Mouse (Mus musculus) MN1 (cell line): ENCODE results near the gene Kank3.

Source experiments
- DNase-seq: peaks from one replicate; pipeline ENCODE4 v3.0.0-alpha.2; 2016; ENCODE audit warnings: low spot score

Kank3 gene

DNA sequence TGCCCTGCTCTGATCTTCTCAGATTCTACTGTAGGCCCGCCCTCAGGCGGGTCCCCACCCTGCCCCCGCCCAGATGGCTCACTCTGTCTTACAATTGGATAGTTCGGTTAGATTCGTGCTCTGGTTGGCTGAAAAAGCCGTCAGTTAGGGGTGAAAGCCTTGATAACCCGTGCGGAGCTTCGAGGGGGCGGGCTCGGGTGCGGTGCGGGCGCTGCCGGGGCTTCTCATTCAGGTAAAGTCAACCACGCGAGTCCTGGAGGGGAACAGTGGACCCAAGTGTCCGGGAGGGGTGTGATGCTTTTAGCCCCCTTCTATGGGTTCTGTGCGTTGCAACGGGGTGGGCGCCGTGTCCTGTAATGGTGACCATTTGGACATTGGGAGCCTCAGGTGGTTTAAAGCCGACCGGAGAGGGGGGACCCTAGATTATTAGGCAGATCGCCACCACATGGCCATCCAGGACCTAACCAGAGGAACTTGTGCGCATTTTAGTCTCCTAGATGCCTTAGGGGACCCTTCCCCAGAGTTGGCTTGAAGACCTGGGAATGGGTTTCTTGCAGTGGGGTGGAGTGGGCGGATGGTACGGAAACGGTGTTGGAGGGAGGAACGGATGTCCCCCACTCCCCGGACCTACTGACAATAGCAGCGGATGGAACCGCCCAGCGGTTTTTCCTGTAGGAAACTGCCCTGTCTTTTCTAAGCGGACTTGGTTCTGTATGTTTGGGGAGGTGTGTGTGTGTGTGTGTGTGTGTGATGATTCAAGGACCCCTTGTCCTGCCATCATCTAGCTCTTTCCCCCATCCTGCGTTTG lies at the start of gene Kank3:
Gene Kank3, plus strand, starts transcription at position 186 of the 808 bp plus-strand sequence.
- DNase-seq, result peak; percentile 99

DNA sequence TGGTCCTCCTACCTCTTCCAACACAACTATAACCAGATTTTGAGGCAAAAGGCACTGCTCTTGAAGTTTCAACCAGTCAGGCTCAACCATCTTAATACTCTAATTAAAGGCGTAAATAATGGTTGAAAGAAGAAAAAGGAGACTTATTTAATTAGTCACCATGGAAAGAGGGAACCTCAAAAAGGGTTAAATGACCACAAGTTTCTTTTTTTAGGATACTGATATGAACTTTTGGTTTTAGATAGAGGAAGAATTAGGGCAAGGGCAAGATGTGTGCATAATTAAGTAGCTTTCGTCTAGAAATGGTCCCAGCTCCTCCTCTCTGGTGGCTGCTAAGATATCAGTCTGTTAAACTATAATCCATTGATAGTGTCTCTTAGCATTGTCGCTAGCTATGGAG lies 43.9 kb upstream of the Kank3 start:
- no peak for DNase-seq

DNA sequence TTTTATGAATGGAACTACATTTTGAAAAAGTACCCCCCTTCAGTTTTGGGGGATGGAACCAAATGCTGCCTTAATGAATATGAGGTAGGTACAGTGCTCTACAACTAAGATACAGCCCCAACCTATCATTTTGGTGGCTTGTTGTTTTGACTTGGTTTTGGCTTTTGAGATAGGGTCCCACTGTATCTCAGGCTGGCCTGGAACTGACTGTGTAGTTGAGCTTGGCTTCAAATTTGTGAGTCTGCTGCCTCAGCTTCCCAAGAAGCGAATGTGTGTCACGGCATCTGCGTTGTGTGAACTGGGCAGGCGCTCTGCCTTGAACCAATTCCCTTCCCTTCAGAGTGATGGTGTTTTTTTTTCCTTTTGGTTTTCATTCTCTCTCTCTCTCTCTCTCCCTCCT lies 38.7 kb upstream of the Kank3 start:
- no peak for DNase-seq

DNA sequence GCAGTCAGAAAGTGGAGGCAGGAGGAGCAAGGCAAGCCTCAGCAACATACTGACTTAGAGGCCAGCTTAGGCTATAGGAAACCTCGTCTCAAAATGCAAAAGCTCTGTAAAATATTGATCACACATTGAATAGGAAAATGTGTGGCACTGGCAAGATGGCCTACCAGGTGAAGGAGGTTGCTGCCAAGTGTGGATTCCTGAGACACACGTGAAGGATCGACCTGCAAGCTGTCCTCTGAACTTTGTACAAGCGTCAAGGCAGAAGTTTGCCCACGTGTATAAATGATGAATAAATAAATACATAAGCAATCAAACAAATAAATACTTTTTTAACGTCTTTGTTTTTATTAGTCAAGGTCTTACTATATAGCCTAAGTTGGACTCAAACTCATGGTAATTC lies 36.9 kb upstream of the Kank3 start:
- DNase-seq, result no peak

DNA sequence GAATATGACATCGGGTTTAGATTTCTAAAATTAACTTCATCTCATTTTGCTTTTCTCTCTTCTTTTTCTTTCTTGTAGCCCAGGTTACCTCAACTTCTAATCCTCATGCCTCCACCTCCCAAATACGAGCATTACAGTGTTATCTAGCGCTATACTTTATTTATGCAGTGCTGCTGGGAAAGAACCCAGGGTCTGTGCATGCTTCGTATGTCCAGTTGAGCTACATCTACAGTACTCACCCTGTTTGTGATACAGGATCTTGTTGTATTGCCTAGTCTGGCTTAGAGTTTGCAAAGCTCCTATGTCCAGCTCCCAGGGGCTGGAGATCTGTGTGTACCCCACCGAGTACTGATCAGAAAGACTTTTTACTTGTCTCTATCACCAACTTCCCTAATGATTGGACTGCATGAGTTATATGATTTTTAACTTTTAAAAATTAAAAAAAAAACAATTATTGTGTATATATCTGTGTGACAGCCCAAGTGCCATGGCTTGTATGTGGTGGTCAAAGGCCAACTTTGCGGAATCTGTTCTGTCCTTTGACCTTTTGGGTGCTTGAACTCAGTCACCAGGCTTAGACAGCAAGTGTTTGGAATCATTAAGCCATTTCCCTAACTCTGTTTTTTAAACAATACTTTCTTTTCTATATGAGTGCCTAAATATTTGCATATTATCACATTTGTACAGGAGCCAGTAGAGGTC lies 36.3 kb upstream of the Kank3 start:
- no peak for DNase-seq

DNA sequence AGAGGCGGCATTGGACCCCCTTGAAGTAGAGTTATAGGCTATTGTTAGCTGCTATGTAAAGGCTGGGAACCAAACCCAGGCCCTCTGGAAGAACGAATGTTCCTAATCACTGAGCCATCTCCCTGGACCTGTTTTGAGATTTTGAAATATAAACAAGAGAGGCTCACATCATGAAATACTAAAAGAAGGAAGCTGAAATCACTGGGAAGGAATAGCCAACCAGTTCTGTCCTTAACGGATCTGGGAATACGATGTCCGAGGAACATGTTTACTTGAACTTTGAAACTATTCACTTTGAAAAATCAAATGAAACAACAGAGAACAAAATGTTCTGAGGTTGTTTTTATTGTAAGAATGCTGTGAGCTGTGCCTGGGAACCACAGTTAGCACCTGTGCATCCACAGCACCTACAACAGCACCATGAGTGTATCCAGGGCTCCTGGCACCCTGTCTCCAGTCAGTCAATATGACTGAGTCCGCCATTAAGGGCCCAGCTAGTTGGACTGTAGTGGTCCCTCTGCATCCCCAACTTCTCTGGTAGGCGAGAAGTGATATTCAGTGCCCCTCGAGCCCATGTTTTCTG lies 35.7 kb upstream of the Kank3 start:
- no peak for DNase-seq

DNA sequence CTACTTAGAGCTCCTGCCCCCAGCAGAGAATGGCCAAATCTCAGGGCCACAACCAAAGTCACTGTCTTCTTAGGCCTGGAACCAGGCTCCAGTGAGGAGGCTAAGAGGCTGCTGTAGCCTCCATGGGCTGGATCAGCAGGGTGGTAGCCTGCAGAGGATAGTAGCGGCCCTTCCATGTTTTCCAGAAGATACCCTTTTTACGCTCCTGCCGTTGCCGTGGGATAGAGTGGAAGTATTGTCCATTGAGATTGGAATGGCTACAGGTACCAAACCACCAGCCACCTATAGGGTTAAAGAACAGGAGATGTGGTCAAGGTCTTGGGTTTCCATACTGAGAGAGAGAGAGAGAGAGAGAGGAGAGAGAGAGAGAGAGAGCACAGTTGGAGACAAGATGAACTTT lies 35.0 kb upstream of the Kank3 start:
- no peak for DNase-seq

DNA sequence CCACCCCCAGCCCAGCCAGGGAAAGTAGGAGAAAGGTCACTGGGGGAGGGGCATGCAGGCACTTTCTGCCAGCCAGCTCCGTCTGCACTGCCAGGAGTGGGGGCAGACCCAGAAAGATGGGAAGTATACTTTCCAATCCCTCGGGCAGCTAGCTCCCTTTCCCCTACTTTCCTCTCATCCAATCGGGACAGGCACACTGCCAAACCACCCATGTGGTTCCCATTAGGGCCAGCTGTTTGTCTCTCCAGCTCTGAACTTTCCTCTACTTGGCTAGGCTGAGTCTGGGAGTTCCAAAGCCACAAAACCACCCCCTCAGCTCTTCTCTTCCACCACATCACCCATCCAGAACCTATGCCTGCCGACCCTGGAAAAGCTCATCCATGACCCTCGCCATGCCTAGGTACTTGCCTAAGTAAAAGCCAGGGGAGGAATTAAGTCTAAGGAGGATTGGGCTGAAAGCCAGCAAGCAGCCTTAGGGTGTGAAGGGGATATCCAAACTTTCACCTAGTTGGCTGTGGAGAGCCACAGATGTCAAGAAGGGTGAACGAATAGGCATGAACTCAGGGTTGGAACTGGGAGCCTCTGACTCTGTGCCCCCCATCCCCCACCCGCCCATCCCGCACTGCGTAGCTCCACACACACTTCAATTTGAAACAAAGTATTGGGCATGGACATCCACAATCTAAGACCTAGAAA lies 30.9 kb upstream of the Kank3 start:
- DNase-seq, result peak; percentile 90

DNA sequence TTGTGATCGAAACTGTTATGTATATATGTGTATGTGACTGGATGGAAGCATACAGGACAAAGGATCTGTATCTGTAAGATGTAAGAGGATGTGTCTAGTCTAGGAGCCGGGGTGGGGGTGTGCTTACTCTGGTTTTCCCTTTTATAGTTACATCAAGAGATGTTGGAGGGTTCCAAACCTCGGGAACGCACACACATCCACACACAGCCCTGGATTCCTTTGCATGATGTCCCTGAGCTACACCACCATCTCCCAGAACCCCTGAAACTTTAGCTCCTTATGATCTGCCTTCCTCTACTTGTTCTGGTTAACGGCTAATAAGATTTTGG lies 30.4 kb upstream of the Kank3 start:
- no peak for DNase-seq

DNA sequence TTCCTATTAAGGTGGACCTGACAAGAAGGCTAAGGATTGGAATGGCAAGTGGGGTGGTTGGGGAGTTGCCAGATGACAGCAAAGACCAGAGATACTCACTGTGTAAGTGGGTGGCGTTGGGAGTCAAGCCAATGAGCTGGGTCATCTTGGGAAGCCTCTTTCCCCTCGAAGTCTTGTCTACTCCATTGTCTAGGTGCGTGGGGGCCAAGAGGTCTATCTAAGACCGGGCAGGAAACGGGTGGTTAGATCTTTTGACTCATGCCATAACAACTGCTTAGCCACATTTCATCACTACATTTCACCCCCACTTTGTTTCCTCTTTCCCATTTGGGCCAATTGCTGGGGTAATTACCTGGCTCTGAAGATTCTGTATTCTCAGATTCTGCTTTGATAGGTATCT lies 29.9 kb upstream of the Kank3 start:
- DNase-seq, result no peak

DNA sequence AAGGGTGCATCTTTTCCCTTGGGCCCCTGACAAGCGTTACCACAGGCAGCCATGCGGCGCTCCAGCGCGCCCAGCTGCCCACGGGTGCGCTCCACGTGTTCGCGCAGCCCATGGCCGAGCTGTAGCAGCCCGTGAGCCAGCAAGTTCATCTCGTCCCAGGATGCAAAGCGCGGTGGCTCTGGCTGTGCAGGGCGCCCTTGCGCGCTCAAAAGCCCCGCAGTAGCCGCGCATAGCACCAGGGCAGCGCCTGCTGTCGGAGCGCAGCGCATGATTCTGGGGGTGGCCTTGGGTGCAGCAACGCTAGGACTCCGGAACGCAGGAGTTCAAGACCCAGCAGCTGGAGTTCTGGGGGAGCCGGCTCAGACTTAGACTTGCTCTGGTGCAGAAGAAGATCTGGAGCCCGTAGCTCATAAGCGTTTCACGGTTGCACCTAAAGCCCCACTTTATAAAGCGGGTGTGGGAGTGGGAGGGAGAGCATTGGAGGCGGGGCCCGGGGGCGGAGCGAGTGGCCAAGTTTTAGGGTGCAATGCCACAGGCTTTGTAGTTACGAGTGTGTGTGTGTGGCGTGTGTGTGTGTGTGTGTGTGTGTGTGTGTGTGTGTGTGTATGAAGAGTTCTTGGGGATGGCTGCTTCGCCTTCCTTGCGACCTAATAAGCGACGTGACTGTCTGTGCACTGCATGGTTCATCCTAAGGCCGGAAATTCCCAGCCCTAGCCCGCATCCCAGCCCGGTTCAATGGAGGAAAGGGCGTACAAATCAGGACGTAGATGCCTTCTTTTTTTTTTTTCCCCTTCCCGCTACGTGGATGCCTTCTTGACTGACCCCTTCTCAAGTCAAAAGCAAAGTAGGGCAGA lies 29.0 kb upstream of the Kank3 start, which contains the start of gene Angptl4:
Gene Angptl4, minus strand, starts transcription at position 707 of the 854 bp plus-strand sequence.
- peak; percentile 64 for DNase-seq

DNA sequence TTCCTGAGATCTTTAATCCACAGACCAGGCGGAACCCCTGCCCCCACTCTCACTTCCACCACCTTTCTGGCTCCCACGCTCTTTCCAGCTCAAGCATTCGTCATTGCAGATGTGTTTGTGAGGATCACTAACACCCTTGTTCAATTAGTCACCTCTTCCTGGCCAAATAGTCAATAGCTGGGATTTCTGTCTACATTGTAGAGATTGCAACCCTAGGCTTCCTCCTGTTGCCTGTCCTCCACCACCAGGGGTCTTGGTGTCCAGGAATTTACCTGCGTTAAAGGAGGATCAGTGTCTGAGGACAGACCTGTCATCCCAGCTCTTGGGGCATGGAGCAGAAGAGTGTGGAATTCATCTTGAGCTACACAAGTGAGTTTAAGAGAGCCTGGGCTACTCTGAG lies 28.3 kb upstream of the Kank3 start:
- no peak for DNase-seq

DNA sequence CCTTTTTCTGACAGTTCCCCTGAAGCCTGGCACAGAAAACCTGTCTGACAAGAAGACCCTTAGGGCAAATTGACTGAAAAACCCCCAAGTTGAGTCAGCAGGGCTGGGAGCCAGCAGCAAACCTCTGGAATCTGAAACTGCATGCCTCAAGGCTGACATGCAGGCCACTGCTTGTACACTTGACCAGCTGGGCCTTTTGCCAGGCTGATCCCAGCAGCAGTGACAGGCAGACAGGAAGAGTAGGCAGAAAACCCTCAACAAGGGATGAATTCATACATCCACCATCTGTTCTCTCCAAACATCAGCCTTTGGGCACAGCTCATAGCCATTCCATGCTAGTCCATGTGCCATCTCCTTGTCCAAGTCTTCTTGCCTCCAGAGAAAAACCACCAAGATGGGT lies 26.9 kb upstream of the Kank3 start:
- DNase-seq, result peak; percentile 79

DNA sequence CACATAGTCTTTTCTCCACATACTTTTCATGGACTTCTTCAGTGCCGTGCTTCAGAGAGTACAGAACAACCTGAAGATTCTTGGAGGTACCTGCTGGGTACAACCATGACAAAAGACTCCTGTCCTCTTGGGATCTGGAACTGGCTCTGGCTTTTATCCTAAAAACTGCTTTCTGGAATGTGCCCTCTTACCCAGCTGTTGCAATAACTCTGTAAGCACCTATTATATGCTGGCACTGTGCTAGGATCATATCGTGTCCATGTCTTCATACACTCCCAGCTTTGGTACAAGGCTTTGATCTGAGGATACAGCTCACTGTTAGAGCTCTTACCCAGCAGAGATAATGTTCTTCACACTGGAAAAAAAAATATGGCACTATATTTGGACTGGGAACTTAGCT lies 25.4 kb upstream of the Kank3 start:
- DNase-seq, result no peak

DNA sequence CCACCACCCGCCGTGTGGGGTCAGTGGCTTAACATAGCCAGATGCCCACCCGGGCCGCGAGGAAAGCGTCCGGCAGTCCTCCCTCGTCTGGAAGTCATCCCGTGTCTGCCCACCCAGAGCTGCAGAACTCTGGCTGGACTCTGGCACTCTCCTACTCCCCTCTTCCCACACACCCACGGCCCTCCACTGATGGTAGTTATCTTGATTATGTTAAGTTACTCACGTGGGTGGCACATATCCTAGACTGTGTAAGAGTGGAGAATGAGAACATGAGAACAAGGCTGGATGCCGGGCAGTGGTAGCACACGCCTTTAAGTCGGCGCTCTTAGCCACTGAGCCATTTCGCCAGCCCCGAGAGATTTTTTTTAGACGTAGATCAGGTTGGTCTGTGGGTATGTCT lies 23.9 kb upstream of the Kank3 start:
- DNase-seq, result no peak

DNA sequence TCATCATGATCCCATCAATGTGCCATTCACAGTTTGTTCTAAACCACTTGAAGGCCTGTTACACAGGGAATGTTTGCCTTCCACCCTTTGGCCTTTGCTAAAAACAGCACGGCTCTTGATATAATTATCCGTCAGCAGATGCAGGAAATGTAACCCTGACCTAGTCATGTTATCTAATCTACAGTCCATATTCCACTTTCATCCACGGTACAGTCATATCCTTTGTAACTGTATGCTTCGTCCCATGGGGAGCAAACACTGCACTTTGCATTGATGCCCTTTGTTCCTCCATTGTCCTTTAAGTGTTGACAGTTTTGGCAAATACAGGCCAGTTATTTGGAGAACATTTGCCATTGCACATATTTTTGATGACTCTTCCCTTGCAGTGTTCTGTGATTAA lies 21.6 kb upstream of the Kank3 start:
- peak; percentile 55 for DNase-seq

DNA sequence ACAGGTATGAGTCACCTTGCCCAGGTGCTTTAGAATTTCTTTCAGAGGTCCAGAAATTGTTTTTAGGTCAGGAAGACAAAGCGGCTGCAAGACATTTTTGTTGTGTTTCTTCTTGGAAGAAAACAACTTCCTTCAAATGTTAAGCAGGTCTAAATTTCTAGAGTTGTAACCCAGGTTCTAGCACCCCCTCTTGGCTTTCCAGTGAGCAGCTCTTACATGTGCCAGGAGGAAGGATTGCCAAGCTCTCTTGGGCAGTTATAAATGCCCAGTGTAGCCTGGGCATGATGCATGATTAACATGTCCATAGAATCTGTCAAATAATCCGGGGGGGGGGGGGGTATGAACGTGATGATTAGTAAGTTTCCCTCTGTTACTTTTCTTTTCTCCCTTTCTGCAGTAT lies 12.0 kb upstream of the Kank3 start:
- DNase-seq, result peak; percentile 46

DNA sequence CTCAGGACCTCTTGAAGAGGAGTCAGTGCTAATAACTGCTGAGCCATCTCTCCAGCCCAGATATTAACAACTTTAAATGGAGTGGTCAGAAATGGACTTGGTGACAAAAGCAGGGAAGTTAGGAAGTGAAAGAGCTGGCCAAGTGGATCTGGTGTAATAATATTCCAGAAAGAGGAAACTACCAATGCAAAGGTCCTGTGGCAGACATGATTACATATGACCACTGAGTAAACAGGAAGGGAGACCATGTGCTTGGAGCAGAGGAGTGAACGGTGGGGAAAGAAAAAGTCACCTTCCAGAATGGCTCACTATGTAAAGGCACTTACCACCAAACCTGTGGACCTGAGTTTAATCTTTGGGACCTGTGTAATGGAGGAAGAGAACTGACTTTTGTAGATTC lies 11.0 kb upstream of the Kank3 start:
- DNase-seq, result no peak

DNA sequence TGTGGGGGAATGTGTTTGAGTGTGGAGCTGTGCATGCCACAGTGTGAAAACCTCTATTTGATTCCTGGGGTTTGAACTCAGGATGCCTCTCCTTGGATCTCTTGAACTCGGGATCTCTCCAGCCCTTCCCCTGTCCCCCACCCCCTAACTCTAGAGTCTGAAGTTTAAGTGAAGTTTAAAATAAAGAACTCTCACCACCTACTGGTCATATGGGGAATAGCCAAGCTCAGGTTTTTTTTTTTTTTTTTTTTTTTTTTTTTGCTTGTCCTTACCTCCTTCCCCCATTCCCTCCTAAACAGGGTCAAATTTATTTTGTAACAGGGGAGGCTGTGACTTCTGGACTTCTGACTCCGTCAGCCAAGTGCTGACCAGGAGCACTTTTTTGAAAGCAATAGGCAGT lies 8.1 kb upstream of the Kank3 start:
- peak; percentile 59 for DNase-seq

DNA sequence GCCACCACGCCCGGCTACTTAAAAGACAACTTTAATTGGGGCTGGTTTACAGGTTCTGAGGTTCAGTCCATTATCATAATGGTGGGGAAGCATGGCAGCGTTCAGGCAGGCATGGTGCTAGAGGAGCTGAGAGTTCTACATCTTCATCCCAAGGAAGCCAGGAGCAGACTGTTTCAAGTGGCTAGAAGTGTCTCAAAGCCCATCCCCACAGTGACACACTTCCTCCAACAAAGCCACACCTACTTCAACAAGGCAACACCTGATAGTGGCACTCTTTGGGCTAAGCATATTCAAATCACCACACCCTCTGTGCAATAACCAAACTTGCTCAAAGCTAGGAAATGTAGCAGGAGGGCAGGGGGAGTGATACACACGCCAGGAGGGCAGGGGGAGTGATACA lies 6.1 kb upstream of the Kank3 start:
- no peak for DNase-seq

DNA sequence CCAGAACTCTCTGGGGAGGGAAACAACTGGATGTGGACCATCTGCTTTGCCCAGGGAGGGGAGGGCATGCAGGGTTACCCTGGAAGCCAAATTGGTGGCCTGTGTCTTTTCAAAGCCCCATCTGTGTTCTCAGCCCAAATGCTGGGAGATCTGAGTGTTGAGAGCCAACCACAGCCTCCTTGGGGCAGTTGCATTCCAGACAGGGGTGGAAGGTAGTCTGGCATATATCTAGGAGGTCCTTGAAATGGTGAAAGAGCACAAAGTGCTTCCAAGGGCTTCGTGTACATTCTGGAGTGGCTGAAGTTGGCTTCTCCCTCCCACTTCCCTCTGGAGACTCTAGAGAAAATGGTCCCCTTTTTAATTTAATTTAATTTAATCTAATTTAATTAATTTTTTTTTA lies 5.6 kb upstream of the Kank3 start:
- peak; percentile 63 for DNase-seq
